Mouse (Mus musculus): ENCODE measurements around the gene Pitpnm2. TPM values are rescaled to one million over a fixed set of nuclear protein-coding genes. Genes with fewer than 3 reads are reported as not detected.

Gene Pitpnm2
- polyA plus RNA-seq, 1 experiment: 10.8 TPM

- no peaks in the 10 kb centered on the region for H3K4me1 ChIP-seq (ENCODE audit: control insufficient read depth, insufficient read depth, low read length)
- TF ChIP-seq CTCF (IDR thresholded peaks at IDR 0.05; ENCODE audit: control insufficient read depth, insufficient read depth, low read length): no peak
- TF ChIP-seq POLR2A (IDR thresholded peaks at IDR 0.05; ENCODE audit: borderline replicate concordance, control insufficient read depth, low read depth, low read length): no peak
- H3K4me3 ChIP-seq (replicated peaks; ENCODE audit: control insufficient read depth, low read depth, low read length): no peak overlapping the region
- no peak overlapping the region for H3K27ac ChIP-seq (ENCODE audit: control insufficient read depth, insufficient read depth, low read depth, low read length, poor library complexity)
- WGBS: 74% methylated on average over 3 of the region's 3 CpGs
These were observed 164.0 kb downstream of the Pitpnm2 start for GRCm38 (mm10) chr5:124085513-124085912.

- 37% methylated on average over 11 of the region's 11 CpGs for WGBS
- peaks cover 2% of the 10 kb centered on the region; the same call in 1 of the 2 replicates for H3K4me1 ChIP-seq (ENCODE audit: control insufficient read depth, insufficient read depth, low read length)
- H3K4me3 ChIP-seq (replicated peaks; ENCODE audit: control insufficient read depth, low read depth, low read length): no peak overlapping the region
- no peak overlapping the region for H3K27ac ChIP-seq (ENCODE audit: control insufficient read depth, insufficient read depth, low read depth, low read length, poor library complexity)
- peak; percentile 99 for TF ChIP-seq CTCF (IDR thresholded peaks at IDR 0.05; ENCODE audit: control insufficient read depth, insufficient read depth, low read length)
- TF ChIP-seq POLR2A (IDR thresholded peaks at IDR 0.05; ENCODE audit: borderline replicate concordance, control insufficient read depth, low read depth, low read length): no peak
These were observed 164.9 kb downstream of the Pitpnm2 start for GRCm38 (mm10) chr5:124084588-124085173.

- Histone ChIP-seq H3K4me3 (replicated peaks; ENCODE audit: control insufficient read depth, low read depth, low read length) (no peak overlapping the region), H3K27ac (ENCODE audit: control insufficient read depth, insufficient read depth, low read depth, low read length, poor library complexity) (no peak overlapping the region), H3K4me1 (ENCODE audit: control insufficient read depth, insufficient read depth, low read length) (peaks cover 4% of the 10 kb centered on the region; the same call in 1 of the 2 replicates)
- 74% methylated on average over 14 of the region's 14 CpGs for WGBS
- TF ChIP-seq POLR2A (IDR thresholded peaks at IDR 0.05; ENCODE audit: borderline replicate concordance, control insufficient read depth, low read depth, low read length) (no peak), CTCF (IDR thresholded peaks at IDR 0.05; ENCODE audit: control insufficient read depth, insufficient read depth, low read length) (0 out of 2 replicates have a peak, but pooled peaks have one; percentile 6)
These were observed 165.5 kb downstream of the Pitpnm2 start for GRCm38 (mm10) chr5:124083850-124084587.

- H3K27ac ChIP-seq (ENCODE audit: control insufficient read depth, insufficient read depth, low read depth, low read length, poor library complexity): no peak overlapping the region; the same call in 1 of the 2 replicates
- 82% methylated on average over 17 of the region's 17 CpGs for WGBS
- H3K4me3 ChIP-seq (replicated peaks; ENCODE audit: control insufficient read depth, low read depth, low read length): no peak overlapping the region
- H3K4me1 ChIP-seq (ENCODE audit: control insufficient read depth, insufficient read depth, low read length): peaks cover 5% of the 10 kb centered on the region
- no peak for TF ChIP-seq POLR2A (IDR thresholded peaks at IDR 0.05; ENCODE audit: borderline replicate concordance, control insufficient read depth, low read depth, low read length)
- TF ChIP-seq CTCF (IDR thresholded peaks at IDR 0.05; ENCODE audit: control insufficient read depth, insufficient read depth, low read length): no peak
These were observed 166.4 kb downstream of the Pitpnm2 start for GRCm38 (mm10) chr5:124082941-124083688.

- Histone ChIP-seq H3K27ac (ENCODE audit: control insufficient read depth, insufficient read depth, low read depth, low read length, poor library complexity) (no peak overlapping the region; the same call in 1 of the 2 replicates), H3K4me1 (ENCODE audit: control insufficient read depth, insufficient read depth, low read length) (peaks cover 5% of the 10 kb centered on the region), H3K4me3 (replicated peaks; ENCODE audit: control insufficient read depth, low read depth, low read length) (no peak overlapping the region)
- TF ChIP-seq CTCF (IDR thresholded peaks at IDR 0.05; ENCODE audit: control insufficient read depth, insufficient read depth, low read length) (no peak), POLR2A (IDR thresholded peaks at IDR 0.05; ENCODE audit: borderline replicate concordance, control insufficient read depth, low read depth, low read length) (no peak)
- WGBS: 79% methylated on average over 10 of the region's 10 CpGs
These were observed 167.1 kb downstream of the Pitpnm2 start for GRCm38 (mm10) chr5:124082447-124082846.

GRCm38 (mm10) chr5:124079880-124080279 is 169.7 kb downstream of the Pitpnm2 start:
- H3K4me1 ChIP-seq (ENCODE audit: control insufficient read depth, insufficient read depth, low read length): peaks cover 10% of the 10 kb centered on the region
- WGBS: 34% methylated on average over 17 of the region's 17 CpGs

GRCm38 (mm10) chr5:124078794-124079416 is 170.7 kb downstream of the Pitpnm2 start:
- Histone ChIP-seq H3K4me1 (ENCODE audit: control insufficient read depth, insufficient read depth, low read length) (peaks cover 10% of the 10 kb centered on the region), H3K4me3 (replicated peaks; ENCODE audit: control insufficient read depth, low read depth, low read length) (no peak overlapping the region), H3K27ac (ENCODE audit: control insufficient read depth, insufficient read depth, low read depth, low read length, poor library complexity) (peak overlapping the region; percentile 45)
- TF ChIP-seq CTCF (IDR thresholded peaks at IDR 0.05; ENCODE audit: control insufficient read depth, insufficient read depth, low read length): no peak
- no peak for TF ChIP-seq POLR2A (IDR thresholded peaks at IDR 0.05; ENCODE audit: borderline replicate concordance, control insufficient read depth, low read depth, low read length)
- WGBS: 39% methylated on average over 9 of the region's 9 CpGs

More at GRCm38 (mm10) chr5:124079880-124080279, 169.7 kb downstream of the Pitpnm2 start:
- peak; percentile 29; the same call in 1 of the 2 replicates for TF ChIP-seq POLR2A (IDR thresholded peaks at IDR 0.05; ENCODE audit: borderline replicate concordance, control insufficient read depth, low read depth, low read length)
- TF ChIP-seq CTCF (IDR thresholded peaks at IDR 0.05; ENCODE audit: control insufficient read depth, insufficient read depth, low read length): no peak
- Histone ChIP-seq H3K4me3 (replicated peaks; ENCODE audit: control insufficient read depth, low read depth, low read length) (no peak overlapping the region), H3K27ac (ENCODE audit: control insufficient read depth, insufficient read depth, low read depth, low read length, poor library complexity) (peak overlapping the region; percentile 33; the same call in 1 of the 2 replicates)

Measured in bone marrow, adult 2 months (tissue).